Mouse (Mus musculus) forebrain, embryonic 11.5 days (tissue): ENCODE measurements around the gene Exoc2. TPM values are rescaled to one million over a fixed set of nuclear protein-coding genes. Genes with fewer than 3 reads are reported as not detected.

Experiments used
- ATAC-seq: fragments of 200-750 bp; cut with Nextera tagmentation; replicated peaks from 2 replicates; pipeline ENCODE4 v1.8.0; 2017; ENCODE audit warnings: moderate TSS enrichment; ENCODE audit not compliant: low FRiP score
- DNase-seq: peaks from one replicate; pipeline ENCODE4 v3.0.0-alpha.2; 2017; ENCODE audit warnings: low spot score
- H3K27ac ChIP-seq: fragments of 300-500 bp; sonication (generic); 2 replicates; pipeline ENCODE4 v1.5.1; 2014; ENCODE audit warnings: low read depth, low read length
- H3K27me3 ChIP-seq: fragments of 300-500 bp; sonication (generic); 2 replicates; pipeline ENCODE4 v1.6.1; 2014; ENCODE audit warnings: mild to moderate bottlenecking, low read length, mixed read lengths; ENCODE audit not compliant: control insufficient read depth, insufficient read depth
- H3K36me3 ChIP-seq: fragments of 300-500 bp; sonication (generic); 2 replicates; pipeline ENCODE4 v1.6.1; 2014; ENCODE audit warnings: mild to moderate bottlenecking, low read length, moderate library complexity, mixed read lengths; ENCODE audit not compliant: control insufficient read depth, insufficient read depth
- H3K4me1 ChIP-seq: fragments of 300-500 bp; sonication (generic); replicated peaks from 2 replicates; pipeline ENCODE4 v1.6.1; 2014; ENCODE audit warnings: low read length, mixed read lengths; ENCODE audit not compliant: control insufficient read depth, insufficient read depth
- H3K4me2 ChIP-seq: fragments of 300-500 bp; sonication (generic); 2 replicates; pipeline ENCODE4 v1.6.1; 2014; ENCODE audit warnings: low read depth, mild to moderate bottlenecking, low read length, moderate library complexity, mixed read lengths; ENCODE audit not compliant: severe bottlenecking
- H3K4me3 ChIP-seq: fragments of 300-500 bp; sonication (generic); 2 replicates; pipeline ENCODE4 v1.5.1; 2014; ENCODE audit warnings: low read depth, low read length
- H3K9ac ChIP-seq: fragments of 300-500 bp; sonication (generic); 2 replicates; pipeline ENCODE4 v1.6.1; 2014; ENCODE audit warnings: low read length
- H3K9me3 ChIP-seq: fragments of 300-500 bp; sonication (generic); 2 replicates; pipeline ENCODE4 v1.6.1; 2016; ENCODE audit warnings: low read length, mixed read lengths; ENCODE audit not compliant: control insufficient read depth
- WGBS: fragments of 180-500 bp; shearing (Covaris S2); extraction: QIAGEN DNeasy Blood & Tissue Kit; methylation state at CpG from one replicate; pipeline ENCODE4 v1.1.7; 2014; 5-methylcytosine and 5-hydroxymethylcytosine counted together
- polyA plus RNA-seq: library from polyadenylated mRNA; unstranded; fragments of >200 nt; fragmentation: Nextera tagmentation; extraction: Ambion mirVana; gene quantifications from 2 replicates; pipeline ENCODE4 v1.2.1, GENCODE M21; 2014

The Exoc2 gene
- polyA plus RNA-seq, 1 experiment from 2014 or later: 37.9 TPM

DNA sequence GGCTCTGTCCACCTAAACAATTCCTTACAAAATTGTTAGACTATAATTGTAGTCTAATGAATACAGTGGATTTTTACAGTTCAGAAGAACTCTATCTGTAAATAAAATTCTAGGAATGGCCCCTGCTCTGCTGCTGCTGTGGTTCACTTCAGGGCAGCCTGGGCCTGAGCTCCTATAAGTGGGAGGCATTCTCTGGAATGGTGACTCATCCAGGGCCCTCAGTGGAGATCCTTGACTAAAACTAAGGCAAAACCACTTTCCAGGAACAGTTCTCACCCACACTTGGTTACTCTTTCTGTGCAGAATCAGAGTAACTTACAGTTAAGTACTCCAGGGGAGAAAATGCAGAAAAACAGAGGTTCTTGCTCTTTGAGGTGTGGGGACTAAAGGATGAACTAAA, 108.4 kb downstream of the Exoc2 start:
- Histone ChIP-seq H3K36me3 (no peaks in the 10 kb centered on the region; the same call in 1 of the 2 replicates), H3K4me2 (no peak overlapping the region), H3K9me3 (no peaks in the 10 kb centered on the region), H3K4me3 (no peak overlapping the region), H3K4me1 (no peaks in the 10 kb centered on the region), H3K9ac (no peak overlapping the region), H3K27me3 (no peaks in the 10 kb centered on the region), H3K27ac (no peak overlapping the region)
- no peak for ATAC-seq
- no peak for DNase-seq

- H3K27me3 ChIP-seq: no peaks in the 10 kb centered on the region
- no peaks in the 10 kb centered on the region; the same call in 1 of the 2 replicates for H3K36me3 ChIP-seq
- no peaks in the 10 kb centered on the region for H3K4me1 ChIP-seq
- H3K4me2 ChIP-seq: no peak overlapping the region
- H3K4me3 ChIP-seq: no peak overlapping the region
- no peak overlapping the region for H3K9ac ChIP-seq
- WGBS: 90% methylated on average over 3 of the region's 3 CpGs
- ATAC-seq: no peak
- no peak for DNase-seq
- H3K27ac ChIP-seq: no peak overlapping the region
- H3K9me3 ChIP-seq: no peaks in the 10 kb centered on the region
Observed at GRCm38 (mm10) chr13:30864042-30864441, 109.9 kb downstream of the Exoc2 start.

GRCm38 (mm10) chr13:30858421-30858820, 115.5 kb downstream of the Exoc2 start:
- Histone ChIP-seq H3K4me1 (no peaks in the 10 kb centered on the region), H3K4me3 (no peak overlapping the region), H3K27ac (no peak overlapping the region), H3K9ac (no peak overlapping the region), H3K36me3 (no peaks in the 10 kb centered on the region; the same call in 1 of the 2 replicates), H3K9me3 (no peaks in the 10 kb centered on the region), H3K27me3 (no peaks in the 10 kb centered on the region), H3K4me2 (no peak overlapping the region)
- no peak for DNase-seq
- no peak for ATAC-seq
- whole genome bisulfite sequencing: 92% methylated on average over 3 of the region's 3 CpGs

DNA sequence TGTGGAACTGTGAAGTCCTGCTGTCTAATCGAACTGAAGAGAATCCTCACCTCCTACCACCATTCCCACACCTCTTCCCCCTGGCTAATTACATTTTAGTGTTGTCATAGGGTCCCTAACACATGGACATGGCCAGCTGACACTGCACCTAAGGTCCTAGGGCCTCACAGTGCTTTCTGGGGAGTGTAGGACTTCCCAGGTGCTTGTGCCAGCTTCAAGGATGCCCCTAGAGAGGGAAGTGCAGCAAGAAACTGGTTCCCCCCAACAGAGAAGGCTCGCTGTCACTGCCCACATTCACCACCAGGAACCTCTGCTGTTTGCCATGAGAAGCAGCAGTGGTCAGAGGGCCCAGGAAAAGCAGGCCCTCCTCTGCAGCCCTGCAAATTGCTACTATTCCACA, 123.2 kb downstream of the Exoc2 start:
- 63% methylated on average over 2 of the region's 2 CpGs for WGBS

DNA sequence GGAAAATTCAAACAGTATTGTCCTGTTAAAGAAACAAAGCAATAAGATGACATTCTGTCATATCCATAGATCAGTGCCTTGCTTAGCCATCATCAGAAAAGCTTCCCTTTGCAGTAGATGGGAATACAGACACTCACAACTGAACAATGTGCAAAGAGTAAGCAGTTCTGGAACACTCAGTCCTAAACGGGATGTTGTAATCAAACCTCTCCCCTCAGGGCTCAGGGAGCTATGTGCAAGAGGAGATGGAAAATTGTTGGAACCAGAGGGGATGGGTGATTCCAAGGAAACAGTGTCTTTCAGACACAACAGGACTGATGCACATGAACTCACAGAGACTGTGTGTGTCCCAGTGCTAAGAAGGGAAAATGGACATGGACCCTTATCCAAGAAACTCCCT, 125.9 kb downstream of the Exoc2 start:
- no peak overlapping the region for H3K4me2 ChIP-seq
- WGBS: 21% methylated on average over 1 of the region's 1 CpGs
- H3K9ac ChIP-seq: no peak overlapping the region
- H3K4me3 ChIP-seq: no peak overlapping the region
- no peaks in the 10 kb centered on the region for H3K36me3 ChIP-seq
- ATAC-seq (no peak), DNase-seq (no peak)
- H3K27me3 ChIP-seq: no peaks in the 10 kb centered on the region
- no peaks in the 10 kb centered on the region for H3K4me1 ChIP-seq
- H3K9me3 ChIP-seq: no peaks in the 10 kb centered on the region
- H3K27ac ChIP-seq: no peak overlapping the region

More for the DNA sequence above, 123.2 kb downstream of the Exoc2 start:
- no peaks in the 10 kb centered on the region for H3K4me1 ChIP-seq
- no peaks in the 10 kb centered on the region; the same call in 1 of the 2 replicates for H3K36me3 ChIP-seq
- no peak for ATAC-seq
- H3K4me3 ChIP-seq: no peak overlapping the region
- no peak overlapping the region for H3K4me2 ChIP-seq
- H3K9me3 ChIP-seq: no peaks in the 10 kb centered on the region
- no peak for DNase-seq
- no peaks in the 10 kb centered on the region for H3K27me3 ChIP-seq
- no peak overlapping the region for H3K27ac ChIP-seq
- H3K9ac ChIP-seq: no peak overlapping the region

- 87% methylated on average over 4 of the region's 4 CpGs for WGBS
- ATAC-seq: no peak
Observed at GRCm38 (mm10) chr13:30846506-30846905, 127.4 kb downstream of the Exoc2 start.

DNA sequence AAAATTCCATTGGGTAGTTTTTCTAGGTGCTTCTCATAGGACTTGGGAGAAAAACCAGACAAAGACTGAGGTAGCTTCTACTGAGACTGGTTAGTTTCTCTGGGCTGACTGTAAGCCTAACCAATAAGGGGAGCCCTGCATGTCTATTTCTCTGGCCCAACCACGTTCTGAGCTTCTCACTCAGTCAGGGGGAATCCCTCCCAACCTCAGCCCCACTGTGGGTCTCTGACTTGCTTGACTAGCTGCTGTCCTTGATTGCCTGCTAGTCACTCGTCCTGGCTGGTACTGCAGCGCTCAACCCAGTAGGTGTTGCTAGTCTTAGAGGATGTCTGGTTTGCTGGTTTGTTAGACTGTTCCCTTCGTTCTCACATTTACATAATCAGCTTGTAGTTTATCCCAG, 130.8 kb downstream of the Exoc2 start:
- WGBS: 87% methylated on average over 4 of the region's 4 CpGs
- Histone ChIP-seq H3K4me3 (no peak overlapping the region), H3K4me2 (no peak overlapping the region), H3K9me3 (no peaks in the 10 kb centered on the region), H3K36me3 (no peaks in the 10 kb centered on the region), H3K27ac (no peak overlapping the region), H3K4me1 (no peaks in the 10 kb centered on the region), H3K9ac (no peak overlapping the region), H3K27me3 (no peaks in the 10 kb centered on the region)
- DNase-seq (no peak), ATAC-seq (no peak)

More at GRCm38 (mm10) chr13:30846506-30846905, 127.4 kb downstream of the Exoc2 start:
- Histone ChIP-seq H3K27me3 (no peaks in the 10 kb centered on the region), H3K4me2 (no peak overlapping the region), H3K4me1 (no peaks in the 10 kb centered on the region), H3K9ac (no peak overlapping the region), H3K4me3 (no peak overlapping the region), H3K36me3 (no peaks in the 10 kb centered on the region), H3K9me3 (no peaks in the 10 kb centered on the region), H3K27ac (no peak overlapping the region)
- no peak for DNase-seq

DNA sequence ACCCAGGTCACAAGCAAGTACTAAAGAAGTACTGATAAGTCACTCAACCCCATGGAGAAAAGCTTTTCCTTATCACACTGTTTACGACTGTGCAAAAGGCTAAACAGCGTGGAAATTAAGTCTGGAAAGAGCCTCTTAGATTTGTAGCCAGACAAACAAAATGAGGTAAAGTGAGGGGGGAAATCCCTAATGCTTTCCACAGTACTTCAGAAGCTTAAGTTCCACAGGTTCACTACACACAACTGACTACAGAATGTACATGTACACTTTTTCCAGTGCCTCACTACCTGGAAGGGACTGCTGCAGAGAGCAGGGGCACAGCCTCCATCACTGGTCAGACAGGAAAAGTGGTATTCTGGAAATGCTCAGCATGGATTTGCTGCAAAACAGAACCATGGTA, 132.1 kb downstream of the Exoc2 start:
- no peaks in the 10 kb centered on the region for H3K9me3 ChIP-seq
- H3K27me3 ChIP-seq: no peaks in the 10 kb centered on the region
- H3K4me2 ChIP-seq: no peak overlapping the region
- ATAC-seq: no peak
- H3K4me3 ChIP-seq: no peak overlapping the region
- DNase-seq: no peak
- no peaks in the 10 kb centered on the region for H3K4me1 ChIP-seq
- 89% methylated on average over 2 of the region's 2 CpGs for WGBS
- no peak overlapping the region for H3K27ac ChIP-seq
- H3K9ac ChIP-seq: no peak overlapping the region
- no peaks in the 10 kb centered on the region for H3K36me3 ChIP-seq

- ATAC-seq (no peak), DNase-seq (no peak)
- no peak overlapping the region for H3K4me2 ChIP-seq
- H3K9ac ChIP-seq: no peak overlapping the region
- H3K27me3 ChIP-seq: no peaks in the 10 kb centered on the region
- H3K27ac ChIP-seq: no peak overlapping the region
- H3K4me1 ChIP-seq: no peaks in the 10 kb centered on the region
- 83% methylated on average over 4 of the region's 4 CpGs for WGBS
- no peaks in the 10 kb centered on the region for H3K36me3 ChIP-seq
- no peaks in the 10 kb centered on the region for H3K9me3 ChIP-seq
- H3K4me3 ChIP-seq: no peak overlapping the region
Observed at GRCm38 (mm10) chr13:30841306-30841705, 132.6 kb downstream of the Exoc2 start.
